Mouse (Mus musculus) layer of hippocampus, postnatal 14 days (tissue): ENCODE data around the gene Tor1aip1. TPM values are rescaled to one million over a fixed set of nuclear protein-coding genes. Genes with fewer than 3 reads are reported as not detected.

Source experiments
- DNase-seq, 2 experiments: peaks; one replicate each; pipeline ENCODE4 v3.0.0; 2021 to 2022; ENCODE audit warnings: low spot score in 2 of 2, mixed read lengths in 1 of 2
- total RNA-seq, 2 experiments: library from RNA; stranded (reverse); gene quantifications; 2 replicates each; pipeline ENCODE4 v1.2.3; 2021

The Tor1aip1 gene
- total RNA-seq, 2 experiments from 2014 or later: 29.2 TPM

DNA sequence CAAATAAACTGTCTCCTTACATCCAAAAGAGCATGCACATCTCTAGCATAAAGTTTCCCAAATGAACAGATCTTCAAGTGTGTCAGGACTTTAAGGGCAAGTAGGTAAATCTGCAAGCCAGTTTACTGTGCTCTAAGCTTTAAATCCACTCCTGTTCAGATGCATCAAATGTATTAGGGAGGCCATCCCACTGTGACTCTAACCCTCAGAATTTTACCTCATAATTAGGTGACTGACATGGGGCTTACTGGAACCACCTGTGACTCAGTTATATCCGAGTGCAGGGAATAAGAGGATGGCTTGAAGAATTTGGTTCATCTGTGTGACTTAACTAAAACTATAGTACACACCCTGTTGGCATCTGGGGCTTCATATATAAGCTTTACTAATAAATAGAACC is 1.6 kb downstream of the Tor1aip1 start:
- no peak for DNase-seq

DNA sequence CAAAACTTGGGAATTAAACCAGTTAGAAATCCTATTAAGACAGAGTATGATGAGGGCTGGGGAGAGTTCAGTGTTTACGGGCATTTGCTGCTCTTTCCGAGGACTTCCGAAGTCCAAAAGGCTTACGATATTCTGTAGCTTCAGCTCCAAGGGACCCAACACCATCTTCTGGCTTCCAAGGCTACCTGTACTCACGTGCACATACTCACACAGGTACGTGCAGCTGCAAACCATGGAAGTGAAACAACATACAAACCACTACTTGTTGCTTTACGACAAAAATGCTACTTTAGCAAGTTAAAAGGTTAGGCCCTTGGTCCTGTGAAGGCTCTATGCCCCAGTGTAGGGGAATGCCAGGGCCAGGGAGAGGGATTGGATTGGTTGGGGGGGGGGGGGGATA is 2.4 kb downstream of the Tor1aip1 start:
- DNase-seq: no peak

DNA sequence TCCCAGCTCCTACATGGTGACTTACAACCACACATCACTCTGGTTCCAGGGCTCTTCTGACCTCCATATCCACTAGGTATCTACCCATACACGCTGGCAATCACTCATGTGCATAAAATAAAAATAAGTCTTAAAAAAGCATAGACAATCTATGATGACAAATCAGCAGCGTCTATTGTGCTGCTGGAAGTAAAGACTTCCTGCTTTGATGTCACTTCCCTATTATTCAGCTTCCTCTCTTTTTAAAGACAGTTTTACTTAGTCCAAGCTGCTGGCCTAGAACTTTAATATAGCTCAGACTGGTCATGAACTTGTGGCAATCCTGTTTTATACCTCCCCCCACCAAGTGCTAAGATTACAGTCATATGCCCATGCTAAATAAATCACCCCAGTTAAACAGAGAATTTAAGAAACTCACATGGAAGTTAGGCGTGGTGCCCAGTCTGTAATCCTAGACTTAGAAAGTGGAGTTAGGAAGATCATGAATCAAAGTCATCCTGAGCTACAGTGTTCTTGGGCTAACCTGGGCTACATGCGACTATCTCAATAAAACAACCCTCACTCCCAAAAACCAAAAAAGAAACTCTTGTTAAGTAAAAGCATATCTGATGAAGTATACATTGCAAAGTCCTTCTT is 7.8 kb downstream of the Tor1aip1 start:
- no peak for DNase-seq

DNA sequence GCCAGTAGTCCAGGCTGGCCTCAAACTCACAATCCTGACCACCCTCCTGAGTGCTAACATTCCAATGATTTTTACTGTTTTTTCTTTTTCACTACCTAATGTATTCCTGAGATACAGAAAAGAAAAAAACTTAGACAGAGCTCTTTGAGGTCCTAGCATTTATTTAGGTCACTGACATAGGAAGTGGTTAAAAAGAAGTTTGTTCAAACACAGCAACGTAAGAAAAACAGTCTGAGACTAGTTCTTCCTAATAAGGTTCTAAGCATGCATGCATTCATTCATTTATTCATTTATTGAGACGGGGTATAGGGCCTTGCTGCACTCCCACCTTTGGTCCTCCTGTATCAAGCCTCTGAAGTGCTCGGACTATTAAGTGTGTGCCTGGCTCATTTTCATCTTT is 8.4 kb downstream of the Tor1aip1 start:
- DNase-seq: no peak

DNA sequence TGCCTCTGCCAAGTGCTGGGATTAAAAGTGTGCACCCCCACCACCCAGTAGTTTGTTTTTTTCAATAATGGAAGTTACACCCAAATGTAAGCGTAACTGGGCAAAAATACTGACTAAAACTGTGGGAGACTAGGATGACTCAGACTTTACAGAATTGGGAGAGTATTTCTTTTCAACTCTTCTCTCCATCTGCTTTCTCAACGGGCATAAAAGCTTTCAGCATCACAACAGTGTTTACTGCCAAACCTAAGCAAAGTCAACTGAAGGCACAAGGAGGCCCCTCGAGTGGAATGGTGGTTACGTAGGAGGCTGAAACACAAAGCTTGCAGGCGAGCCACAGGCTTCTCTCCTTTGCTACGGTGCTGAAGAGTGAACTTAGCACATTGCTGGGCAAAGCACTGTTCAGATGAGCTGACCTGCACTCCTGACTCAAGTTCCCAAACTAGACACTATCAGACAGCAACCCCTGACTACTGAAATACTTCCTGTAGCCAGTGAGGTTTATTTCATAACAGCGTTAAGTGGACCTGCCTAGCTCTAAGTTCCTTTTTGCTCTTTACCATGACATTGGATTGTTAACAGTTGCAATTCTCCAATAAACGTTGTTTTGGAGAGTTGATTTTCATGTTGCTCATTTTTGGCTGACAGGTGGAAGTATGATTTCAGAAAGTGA is 11.3 kb downstream of the Tor1aip1 start:
- no peak for DNase-seq

GRCm38 (mm10) chr1:156020402-156020801 is 15.9 kb downstream of the Tor1aip1 start:
- DNase-seq: no peak

DNA sequence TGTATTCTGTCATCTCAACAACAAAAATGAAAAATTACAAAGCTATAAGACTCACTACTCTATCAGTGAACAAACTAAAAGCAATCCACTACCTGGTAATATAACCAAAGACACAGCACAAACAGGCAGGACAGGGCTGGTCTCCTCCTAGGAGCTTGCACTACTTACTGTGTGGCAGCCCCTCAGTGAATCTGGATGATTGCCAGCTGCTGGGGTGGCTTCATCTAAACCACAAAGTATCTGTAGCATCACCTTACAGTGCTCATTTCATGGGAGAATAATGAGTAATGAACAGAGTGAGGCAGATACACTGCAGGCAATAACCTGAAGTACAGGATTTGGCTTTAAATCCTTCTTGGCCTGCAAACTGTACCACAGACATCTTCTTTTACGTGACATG is 16.5 kb downstream of the Tor1aip1 start:
- DNase-seq: no peak

DNA sequence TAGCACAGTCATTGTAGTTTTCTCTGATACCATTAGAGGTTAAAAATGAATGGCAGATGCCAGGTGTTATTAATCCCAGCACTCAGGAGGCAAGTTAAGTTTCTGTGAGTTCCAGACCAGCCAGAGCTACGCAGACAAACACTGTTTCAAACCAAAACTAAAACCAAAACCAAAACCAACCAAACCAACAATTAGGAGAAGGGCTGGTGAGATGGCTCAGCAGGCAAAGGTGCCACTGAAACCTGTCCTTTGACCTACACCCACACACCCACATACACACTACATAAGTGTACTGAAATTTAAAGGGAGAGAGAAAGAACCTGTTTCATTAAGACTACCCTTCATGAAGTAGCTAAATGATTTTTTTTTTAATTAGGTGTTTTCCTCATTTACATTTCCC is 27.3 kb downstream of the Tor1aip1 start:
- DNase-seq: no peak

GRCm38 (mm10) chr1:156005906-156006305 is 30.4 kb downstream of the Tor1aip1 start:
- no peak for DNase-seq

DNA sequence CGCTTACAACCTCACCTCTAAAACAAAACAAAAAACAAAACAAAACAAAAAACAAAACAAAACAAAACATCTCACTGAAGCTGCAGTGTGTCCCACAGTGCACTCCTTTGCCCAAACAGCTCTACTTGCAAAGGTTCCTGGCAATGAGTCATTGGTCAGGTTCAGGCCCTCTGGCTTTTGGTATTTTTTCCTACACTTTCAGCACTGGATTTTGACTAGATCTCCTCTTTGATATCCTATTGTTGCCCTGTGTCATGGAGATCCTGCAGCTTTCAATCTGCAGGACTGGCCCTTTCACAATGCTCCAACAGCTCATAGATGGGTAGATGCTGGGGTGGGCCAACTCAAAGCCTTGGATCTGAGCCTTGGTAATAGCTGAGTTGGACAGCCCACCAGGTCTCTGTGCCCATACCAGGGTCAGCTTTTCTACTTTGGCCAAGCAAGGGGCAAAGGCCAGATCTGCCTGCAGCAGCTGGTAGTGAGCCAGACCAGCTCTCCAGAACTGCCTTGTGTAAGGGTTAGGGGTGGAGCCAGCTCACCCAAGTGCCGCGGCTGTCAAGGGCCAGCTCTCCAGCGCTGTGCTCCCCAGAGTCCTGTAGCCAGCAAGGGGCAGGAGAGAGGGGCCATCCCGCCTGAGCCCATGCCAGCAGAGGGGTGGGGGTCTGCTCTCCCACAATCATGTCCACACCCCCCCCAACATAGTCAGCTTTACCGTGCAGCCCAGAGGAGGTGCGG is 32.9 kb downstream of the Tor1aip1 start:
- DNase-seq: peak in 1 of 2 experiments; percentile 17

- DNase-seq: no peak
These were observed 33.9 kb downstream of the Tor1aip1 start for GRCm38 (mm10) chr1:156002366-156002765.

- DNase-seq: no peak
These were observed 40.7 kb downstream of the Tor1aip1 start for GRCm38 (mm10) chr1:155995612-155996011.

DNA sequence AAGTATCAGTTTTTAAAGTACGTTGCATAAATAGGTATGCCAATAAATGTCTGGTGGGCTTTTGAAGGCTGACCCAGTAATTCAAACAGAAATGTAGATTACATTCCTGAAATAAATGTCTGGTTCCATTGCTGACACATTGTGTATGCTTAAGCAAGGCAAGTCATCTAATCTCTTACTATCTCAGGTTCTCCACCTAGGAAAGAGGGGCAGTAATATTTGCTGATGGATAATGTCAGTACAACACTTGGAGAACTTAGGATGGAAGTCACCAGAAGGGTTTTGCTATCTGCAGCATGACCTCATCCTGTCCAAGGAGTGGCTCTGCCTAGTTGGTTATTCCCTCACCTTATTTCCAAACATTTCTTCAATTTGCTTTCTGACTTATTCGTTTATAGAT is 41.8 kb downstream of the Tor1aip1 start:
- DNase-seq: no peak

DNA sequence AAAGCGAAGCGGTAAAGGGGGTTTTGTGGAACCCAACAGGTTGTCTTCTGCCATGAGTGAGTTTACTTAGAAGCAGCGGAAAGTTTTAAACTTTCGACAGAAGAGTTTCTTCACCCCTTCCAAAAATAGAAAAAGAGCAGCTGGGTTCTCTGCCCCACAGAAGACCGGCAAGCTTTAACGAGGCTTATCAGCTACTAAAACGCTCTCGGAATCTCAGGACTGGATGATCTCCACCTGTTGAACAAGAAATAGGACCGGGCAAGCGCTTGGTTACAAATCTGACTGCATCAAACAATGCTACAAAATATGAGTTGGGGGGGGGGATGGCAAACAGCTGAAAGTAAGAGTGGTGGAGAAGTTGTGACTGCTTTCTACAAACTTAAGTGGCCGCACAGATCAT is 45.9 kb downstream of the Tor1aip1 start:
- DNase-seq: no peak

GRCm38 (mm10) chr1:155989387-155989786 is 46.9 kb downstream of the Tor1aip1 start:
- DNase-seq: no peak

DNA sequence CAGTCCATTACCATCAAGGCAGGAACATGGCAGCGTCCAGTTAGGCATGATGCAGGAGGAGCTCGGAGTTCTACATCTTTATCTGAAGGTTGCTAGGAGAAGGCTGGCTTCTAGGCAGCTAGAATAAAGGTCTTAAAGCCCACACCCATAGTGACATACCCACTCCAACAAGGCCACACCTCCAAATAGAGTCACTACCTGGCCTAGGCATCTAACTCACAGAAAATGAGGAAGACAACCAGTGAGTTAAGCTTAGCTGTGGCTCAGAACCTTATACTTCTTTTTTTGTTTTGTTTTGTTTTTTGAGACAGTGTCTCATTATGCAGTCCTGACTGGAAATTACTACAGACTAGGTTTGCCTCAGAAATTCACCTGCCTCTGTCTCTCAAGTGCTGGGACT is 48.7 kb downstream of the Tor1aip1 start:
- DNase-seq: no peak

- DNase-seq: no peak
These were observed 61.3 kb downstream of the Tor1aip1 start for GRCm38 (mm10) chr1:155974931-155975330.

DNA sequence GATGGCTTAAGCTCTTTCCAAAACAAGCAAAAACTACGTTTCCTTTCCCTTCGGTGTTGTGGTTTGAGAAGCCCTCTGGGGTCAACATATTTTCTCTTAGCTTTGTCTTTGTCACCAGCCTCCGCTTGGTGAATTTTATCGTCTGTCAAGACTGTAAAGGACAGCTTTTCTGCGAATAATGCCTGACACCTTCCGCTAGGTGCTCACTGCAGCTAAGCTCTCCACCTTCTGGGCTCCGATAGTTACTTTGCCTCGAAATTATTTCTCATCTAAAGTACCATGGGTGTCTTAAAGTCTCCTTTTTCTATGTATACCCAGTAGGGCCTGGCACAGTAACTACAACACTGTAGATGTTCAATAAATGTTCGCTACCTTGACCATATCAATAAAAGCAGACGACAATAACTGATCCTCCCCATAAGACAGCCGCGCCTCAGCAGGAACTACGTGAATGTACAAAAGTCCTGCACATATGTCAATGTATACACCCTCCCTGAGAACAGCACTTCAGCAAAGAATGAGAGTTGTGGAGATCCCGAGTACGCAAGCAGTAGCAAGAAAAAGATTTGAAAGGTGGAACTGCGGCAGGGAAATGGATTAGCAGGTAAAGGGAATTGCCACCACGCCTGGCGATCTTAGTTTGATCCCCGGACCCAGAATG is 62.4 kb downstream of the Tor1aip1 start:
- no peak for DNase-seq

DNA sequence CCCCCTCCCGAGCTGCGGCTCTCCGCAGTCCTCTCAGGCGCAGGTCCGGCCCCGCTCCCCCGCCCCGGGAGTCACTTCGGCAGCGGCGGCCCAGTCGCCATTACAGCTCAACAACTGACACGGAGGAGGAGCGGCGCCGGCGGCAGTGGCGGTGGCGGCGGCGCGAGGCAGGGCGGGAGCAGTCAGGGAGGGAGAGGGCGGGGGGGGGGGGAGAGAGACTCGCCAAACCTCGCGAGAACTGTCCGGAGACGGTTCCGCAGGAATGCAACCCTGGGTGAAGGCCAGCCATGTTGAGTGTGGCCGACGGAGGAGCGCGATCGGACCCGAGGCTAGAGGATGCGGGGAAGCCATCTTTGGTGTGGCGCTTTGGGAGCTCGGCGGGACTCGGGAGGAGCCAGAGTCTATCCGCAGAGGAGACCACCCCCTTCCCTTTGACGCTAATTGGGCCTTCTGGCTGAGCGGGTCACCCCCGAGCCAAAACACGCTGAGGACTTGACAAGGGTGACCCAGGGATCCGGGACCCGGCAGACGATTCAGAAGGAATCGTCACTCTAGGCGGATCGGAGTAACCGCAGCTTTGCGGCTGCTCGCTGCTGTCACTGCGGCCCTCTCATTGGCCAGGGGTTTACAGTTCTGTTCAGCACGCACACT is 63.1 kb downstream of the Tor1aip1 start, which contains the start of gene Cep350:
Gene Cep350 (minus strand): TSS at position 188 of the 651 bp plus-strand sequence.
- peak; percentile 97 to 98 for DNase-seq

- DNase-seq: no peak
These were observed 63.9 kb downstream of the Tor1aip1 start for GRCm38 (mm10) chr1:155972146-155973067.
